Mouse (Mus musculus) brain, embryonic 14.5 days (tissue): ENCODE data around the gene Cnga2.

Experiments used
- CTCF ChIP-seq: fragments of 200-500 bp; IDR thresholded peaks from 2 replicates; pipeline ENCODE4 v1.5.1; 2012; ENCODE audit warnings: inconsistent platforms, mild to moderate bottlenecking, moderate library complexity, borderline replicate concordance; ENCODE audit not compliant: insufficient read depth, insufficient read length; ENCODE audit errors: extremely low read depth
- POLR2A ChIP-seq: fragments of 200-500 bp; IDR thresholded peaks from 2 replicates; pipeline ENCODE4 v1.6.1; 2012; ENCODE audit warnings: mild to moderate bottlenecking, inconsistent platforms, borderline replicate concordance; ENCODE audit not compliant: poor library complexity, insufficient read depth, insufficient read length, severe bottlenecking; ENCODE audit errors: extremely low read depth

DNA sequence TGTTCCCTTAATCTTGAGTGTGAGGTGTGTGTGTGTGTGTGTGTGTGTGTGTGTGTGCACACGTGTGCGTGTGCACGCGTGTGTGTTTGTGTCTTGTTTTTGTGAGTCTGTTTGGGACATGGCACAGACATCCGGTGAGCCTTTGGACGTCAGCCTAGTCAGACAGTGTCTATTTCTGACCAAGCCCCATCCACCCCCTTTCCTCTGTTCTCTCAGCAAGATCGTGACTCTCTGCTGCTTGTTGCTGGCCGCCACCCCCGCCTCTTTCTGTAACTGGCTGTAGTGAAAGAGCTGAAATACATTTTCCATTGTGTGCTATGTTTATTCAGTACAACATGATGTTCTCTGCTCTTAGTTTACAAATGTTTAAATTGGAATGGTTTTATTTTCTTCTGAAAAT lies 20.6 kb downstream of the Cnga2 start:
- TF ChIP-seq CTCF (no peak), POLR2A (no peak)
